Mouse (Mus musculus) adrenal gland, adult (tissue): ENCODE results near the gene Smad9.
"Not testable (repeated sequence)": the region's sequence is repeated elsewhere in the genome, so short reads cannot be mapped to it uniquely, and the experiment has no call there.

Experiments used
- DNase-seq, 2 experiments: peaks; one replicate each; pipeline ENCODE4 v3.0.0; 2022 to 2023; ENCODE audit warnings: low spot score in 1 of 2; ENCODE audit not compliant: inconsistent age in 2 of 2

The Smad9 gene

DNA sequence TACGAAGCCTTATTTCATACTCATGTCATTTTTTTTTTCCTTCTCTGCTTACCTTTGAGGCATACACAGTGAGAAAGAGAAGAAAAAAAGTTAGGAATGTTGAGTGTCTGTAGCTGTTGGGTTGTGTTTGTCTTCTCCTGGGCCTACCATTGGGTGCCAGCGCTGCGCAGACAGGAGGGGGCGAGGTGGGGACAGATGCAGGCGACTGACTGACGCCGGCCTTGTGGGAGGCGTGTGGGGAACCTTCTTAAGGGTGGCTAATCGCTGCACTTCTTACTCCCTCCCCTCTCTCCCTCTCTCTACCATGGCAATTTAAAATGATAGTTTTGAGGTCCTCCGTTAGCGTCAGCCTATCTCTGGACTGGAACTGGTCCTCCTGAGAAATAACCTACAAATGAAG lies 676 bp downstream of the Smad9 start:
- DNase-seq = peak in 1 of 2 experiments; percentile 72

- DNase-seq = peak in 1 of 2 experiments; percentile 61
These were observed 2.1 kb downstream of the Smad9 start for GRCm38 (mm10) chr3:54757446-54757845.

GRCm38 (mm10) chr3:54759211-54759610 lies 3.8 kb downstream of the Smad9 start:
- DNase-seq = peak; percentile 49 to 85

- DNase-seq = peak; percentile 67 to 89
These were observed 5.1 kb downstream of the Smad9 start for GRCm38 (mm10) chr3:54760321-54761115.

DNA sequence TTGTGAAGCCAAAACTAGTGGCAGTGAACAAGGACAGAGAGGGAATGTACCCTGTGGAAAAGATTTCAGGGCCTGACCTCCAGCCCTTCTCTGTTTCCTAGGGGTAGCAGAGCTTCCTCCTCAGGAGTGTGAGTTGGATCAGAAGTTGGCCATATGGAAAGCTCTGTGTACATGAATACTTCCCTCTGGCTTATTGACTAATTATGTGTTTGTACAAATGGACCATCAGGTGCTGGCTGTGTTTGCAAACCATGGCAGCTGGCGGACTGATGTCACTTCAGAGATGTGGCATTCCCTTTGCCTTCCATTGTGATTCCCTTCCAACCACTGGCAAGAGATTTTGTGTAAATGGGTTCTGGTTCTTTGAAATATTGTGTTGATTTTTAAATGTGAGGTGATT lies 5.9 kb downstream of the Smad9 start:
- no peak for DNase-seq

- peak; percentile 36 to 67 for DNase-seq
These were observed 9.0 kb downstream of the Smad9 start for GRCm38 (mm10) chr3:54764418-54764817.

GRCm38 (mm10) chr3:54765521-54765920 lies 10.1 kb downstream of the Smad9 start:
- DNase-seq = not testable (repeated sequence)

DNA sequence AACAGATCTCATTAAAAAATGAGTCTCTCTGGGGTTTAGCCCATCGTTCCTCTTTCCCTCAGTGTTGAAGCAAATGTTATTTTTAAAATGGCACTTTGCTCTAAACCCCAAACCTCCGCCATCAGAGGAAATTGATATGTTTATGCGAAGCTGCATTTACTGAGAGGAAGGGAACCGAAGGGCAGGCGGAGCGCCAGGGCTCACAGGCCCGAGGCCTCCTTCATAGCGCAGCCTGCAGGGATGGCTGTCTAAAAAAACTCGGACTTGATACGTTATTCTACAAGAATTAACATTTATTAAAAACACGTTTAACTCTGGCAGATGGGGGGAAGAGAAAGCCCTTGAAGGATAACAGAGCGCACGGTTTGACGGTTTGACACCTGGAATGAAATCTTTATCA lies 10.7 kb downstream of the Smad9 start:
- no peak for DNase-seq

GRCm38 (mm10) chr3:54766811-54767210 lies 11.4 kb downstream of the Smad9 start:
- DNase-seq = no peak

DNA sequence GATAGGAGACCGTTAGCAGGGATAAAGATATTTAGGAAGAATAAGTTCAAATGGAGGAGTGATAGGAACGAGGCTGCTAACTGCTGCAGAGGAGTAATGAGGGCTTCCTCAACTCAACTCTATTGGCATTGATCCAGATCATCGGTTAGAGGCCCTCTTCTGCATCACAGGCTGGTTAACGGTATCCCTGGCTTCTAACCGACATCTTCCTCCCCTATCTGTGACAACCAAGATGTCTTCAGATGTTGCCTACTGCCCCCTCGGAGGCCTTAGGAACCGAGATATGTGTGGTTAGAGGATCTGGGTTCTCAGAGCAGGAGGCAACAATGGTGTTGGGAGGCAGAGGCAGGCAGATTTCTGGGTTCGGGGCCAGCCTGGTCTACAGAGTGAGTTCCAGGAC lies 13.2 kb downstream of the Smad9 start:
- DNase-seq = no peak

DNA sequence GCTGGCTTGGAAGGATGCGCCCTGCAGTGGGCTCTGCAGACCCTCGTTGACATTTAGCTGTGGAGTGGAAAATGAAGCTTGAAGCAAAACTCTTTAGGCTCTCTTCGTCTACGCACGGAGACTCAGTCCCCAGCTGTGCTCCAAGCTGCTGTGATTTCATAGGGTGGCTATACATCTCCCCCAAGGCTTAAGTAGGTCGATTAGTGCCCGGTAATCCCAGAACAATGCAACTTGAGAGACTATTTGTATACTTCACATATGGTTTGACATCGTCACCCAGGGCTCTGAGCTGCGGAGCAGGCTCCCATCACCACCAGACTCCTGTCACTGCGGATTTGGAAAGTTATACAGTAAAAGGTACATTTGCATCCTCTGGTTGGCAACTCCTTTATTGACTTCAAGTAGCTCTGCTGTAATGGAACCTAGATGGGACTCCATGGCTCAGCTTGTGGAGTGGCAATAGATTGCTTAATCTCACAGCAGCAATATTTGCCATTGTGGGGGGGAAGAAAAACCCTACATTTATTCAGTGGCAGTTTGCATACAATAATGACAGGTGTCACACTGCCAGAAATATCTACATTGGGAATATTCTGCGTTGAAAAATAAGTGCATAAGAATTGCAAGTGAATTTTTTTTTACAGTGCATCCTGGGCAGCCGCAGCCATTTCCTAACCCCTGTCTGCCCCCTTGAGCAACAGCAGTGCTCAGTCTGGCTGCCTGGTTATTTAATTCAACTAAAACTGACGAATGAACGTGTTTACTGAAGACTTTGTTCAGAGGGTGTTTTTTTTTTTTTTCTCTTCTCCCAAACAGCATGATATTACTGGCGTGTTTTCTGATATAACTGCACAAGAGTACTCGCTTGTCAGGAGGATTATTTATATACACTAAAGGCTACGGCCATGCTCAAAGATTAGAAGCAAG lies 14.2 kb downstream of the Smad9 start:
- DNase-seq = no peak

GRCm38 (mm10) chr3:54773613-54774012 lies 18.2 kb downstream of the Smad9 start:
- no peak for DNase-seq

DNA sequence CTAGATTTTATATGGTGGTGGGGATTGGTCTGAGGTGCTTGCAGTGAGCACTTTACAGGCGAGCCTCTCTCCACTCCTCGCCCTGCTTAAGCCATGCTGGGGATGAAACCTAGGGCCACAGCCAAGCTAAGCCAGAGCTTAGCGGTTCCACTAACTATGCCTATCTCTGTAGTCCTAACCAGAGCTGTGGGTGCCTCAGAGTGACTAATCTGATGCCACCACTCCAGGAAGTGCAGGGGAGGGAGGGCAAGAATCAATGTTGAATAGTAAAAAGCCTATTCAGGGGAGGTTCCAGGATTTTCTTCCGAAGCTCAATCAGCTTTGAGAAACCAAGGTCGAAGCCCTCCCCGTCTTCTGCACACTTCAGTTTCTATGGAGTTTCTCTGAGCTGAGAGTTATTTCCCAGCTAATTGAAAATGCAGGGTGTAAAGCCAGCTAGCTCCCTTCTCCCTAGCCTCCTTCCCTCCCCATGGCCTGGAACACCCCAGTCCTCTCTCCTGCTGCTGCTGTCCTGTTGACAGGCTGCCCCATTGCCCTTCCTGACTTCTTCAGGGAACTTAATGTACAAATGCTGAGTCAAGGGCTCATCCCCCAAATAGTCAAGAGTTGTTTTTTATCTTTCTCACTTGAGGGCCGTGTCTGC lies 20.7 kb downstream of the Smad9 start:
- peak in 1 of 2 experiments; percentile 59 for DNase-seq

- DNase-seq = peak in 1 of 2 experiments; percentile 73
These were observed 35.2 kb downstream of the Smad9 start for GRCm38 (mm10) chr3:54790601-54791000.

DNA sequence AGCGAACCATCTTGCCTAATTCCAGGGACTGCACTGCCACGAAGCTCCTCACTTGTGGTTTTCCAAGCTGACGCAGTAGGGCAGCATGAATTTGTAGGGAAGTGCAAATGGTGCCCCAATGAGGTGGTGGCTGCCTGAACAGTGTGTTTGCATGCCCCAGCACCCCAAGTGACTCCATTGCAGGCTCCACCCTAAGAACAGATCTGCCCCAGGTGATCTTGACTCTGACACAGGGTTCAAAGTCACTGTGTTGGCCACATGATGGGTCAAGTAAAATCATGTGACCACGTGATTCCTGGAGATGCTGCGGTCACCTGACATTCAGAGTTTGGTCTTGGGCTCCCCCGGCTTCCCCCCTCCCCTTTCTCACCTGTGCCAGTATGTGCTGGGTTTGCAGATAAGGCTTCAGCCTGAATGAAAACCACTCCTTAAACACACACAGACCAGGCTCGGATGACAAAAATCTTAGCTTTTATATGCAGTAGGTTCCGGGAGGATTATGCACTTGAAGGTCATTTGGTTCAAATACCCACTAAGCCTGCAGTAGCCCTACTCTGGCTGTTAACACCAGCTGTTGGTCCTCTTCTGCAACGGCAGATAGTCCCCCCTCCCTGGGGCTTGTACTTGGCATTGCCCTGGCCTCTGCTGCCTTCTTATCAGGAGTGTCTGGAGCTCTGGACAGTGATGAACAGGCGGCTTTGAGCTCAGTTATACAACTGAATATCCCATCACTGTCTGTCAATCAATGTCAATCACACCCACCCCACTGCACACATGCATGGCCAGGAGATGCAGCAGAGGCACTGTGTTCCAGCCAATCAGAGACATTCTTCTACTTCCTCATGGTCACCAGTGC lies 36.7 kb downstream of the Smad9 start:
- DNase-seq = no peak

GRCm38 (mm10) chr3:54793762-54794161 lies 38.4 kb downstream of the Smad9 start:
- no peak for DNase-seq

- DNase-seq = no peak
These were observed 40.0 kb downstream of the Smad9 start for GRCm38 (mm10) chr3:54795379-54795778.

- peak in 1 of 2 experiments; percentile 74 for DNase-seq
These were observed 40.4 kb downstream of the Smad9 start for GRCm38 (mm10) chr3:54795806-54796205.

DNA sequence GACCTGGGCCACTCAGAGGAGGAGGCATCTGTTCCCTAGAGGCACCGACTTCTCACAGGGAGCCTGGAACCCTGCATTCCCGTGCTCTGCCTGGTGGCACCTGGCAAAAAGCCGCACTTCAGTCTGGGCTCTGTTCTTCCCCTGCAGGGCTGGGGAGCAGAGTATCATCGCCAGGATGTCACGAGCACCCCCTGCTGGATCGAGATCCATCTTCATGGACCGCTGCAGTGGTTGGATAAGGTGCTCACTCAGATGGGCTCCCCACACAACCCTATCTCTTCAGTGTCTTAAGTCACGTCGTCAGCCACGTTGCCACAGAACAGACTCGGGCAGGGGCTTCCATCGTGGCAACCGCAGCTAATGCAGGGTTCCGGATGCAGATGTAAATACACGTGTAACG lies 41.8 kb downstream of the Smad9 start:
- DNase-seq = peak; percentile 65 to 82

DNA sequence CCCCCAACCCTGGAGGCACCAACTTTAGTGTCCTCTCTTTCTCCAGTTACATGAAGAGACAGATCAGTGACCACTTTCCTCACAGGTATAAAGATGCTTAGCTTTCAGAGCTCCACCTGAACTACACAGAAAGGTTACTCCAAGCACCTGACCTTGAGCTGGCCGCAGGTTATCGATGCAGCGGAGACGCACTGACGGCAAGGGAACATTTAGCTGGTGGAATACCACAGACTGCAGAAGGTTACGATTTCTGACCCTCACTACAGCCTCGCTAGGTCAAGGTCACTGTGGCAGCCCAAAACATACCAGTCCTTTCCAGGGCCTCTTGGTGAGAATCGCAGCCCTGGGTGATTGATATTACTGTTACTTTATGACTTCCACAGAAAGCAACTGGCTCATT lies 48.3 kb downstream of the Smad9 start:
- peak in 1 of 2 experiments; percentile 57 for DNase-seq
